Mouse (Mus musculus): ENCODE results near the gene Gm5741. TPM values are rescaled to one million over a fixed set of nuclear protein-coding genes. Genes with fewer than 3 reads are reported as not detected.
A peak's percentile ranks its signal among the peaks of the same experiment; 100 is the strongest.

Gm5741 gene
- total RNA-seq, 2 experiments from 2014 or later = not detected

GRCm38 (mm10) chr8:85034764-85035163 is 33.0 kb downstream of the Gm5741 start:
- ATAC-seq (replicated peaks; ENCODE audit: low FRiP score, poor library complexity, severe bottlenecking) = no peak

DNA sequence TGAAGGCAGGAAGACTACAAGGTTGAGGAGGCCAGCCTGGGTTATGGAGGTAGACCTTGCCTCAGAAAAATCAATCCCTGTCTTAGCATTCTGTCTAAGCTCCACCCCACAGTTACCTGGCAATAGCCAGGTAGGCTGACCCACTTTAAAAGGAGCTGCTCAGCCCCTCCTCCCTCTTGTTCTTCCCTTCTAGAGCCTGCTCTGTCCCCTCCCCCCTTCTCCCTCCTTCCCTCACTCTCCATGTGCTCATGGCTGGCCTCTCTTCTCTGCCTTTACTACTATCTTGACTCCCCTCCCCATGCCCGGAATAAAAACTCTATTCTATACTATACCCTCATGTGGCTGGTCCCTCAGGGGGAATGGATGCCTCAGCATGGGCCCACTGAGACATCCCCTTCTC is 33.9 kb downstream of the Gm5741 start:
- no peak for ATAC-seq (replicated peaks; ENCODE audit: low FRiP score, poor library complexity, severe bottlenecking)

GRCm38 (mm10) chr8:85032622-85033311 is 35.0 kb downstream of the Gm5741 start:
- no peak for ATAC-seq (replicated peaks; ENCODE audit: low FRiP score, poor library complexity, severe bottlenecking)

DNA sequence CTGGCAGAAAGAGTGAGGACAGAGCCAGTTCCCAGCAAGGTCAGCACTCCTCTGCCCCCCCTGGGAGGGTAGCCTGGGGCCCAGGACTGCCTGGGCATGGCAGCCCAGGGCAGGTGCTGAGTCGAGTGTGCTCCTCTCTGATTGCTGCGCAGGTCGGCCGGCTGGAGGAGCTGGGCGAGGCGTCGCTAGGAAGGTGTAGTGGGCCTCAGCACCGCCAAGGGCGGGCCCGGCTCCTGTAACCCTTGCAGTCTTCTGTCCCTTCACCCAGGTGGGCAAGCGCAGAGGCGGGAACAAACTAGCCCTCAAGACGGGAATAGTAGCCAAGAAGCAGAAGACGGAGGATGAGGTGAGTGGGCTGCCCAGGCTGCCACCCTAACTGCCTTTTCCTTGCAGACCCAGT is 38.5 kb downstream of the Gm5741 start:
- no peak for ATAC-seq (replicated peaks; ENCODE audit: low FRiP score, poor library complexity, severe bottlenecking)

DNA sequence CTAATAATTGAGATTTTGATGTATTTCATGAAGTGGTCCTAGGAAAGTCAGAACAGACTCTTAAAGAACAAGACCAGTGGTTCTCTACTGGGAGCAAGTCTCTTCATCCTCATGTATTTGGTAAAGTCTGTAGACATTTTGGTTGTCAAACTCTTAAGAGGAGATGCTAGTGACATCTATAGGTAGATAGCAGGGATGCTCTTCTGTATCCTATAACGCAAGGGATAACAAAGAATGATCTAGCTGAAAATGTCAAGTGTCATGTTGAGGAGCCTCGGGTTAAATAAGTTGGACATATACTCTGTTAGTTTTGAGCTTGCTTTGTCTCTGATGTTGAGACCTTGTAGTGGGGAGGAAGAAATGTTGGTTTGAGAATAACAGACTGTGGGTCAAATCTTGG is 39.9 kb downstream of the Gm5741 start:
- ATAC-seq (replicated peaks; ENCODE audit: low FRiP score, poor library complexity, severe bottlenecking) = no peak

- ATAC-seq (replicated peaks; ENCODE audit: low FRiP score, poor library complexity, severe bottlenecking) = no peak
Observed at GRCm38 (mm10) chr8:85027516-85027855, 40.3 kb downstream of the Gm5741 start.

DNA sequence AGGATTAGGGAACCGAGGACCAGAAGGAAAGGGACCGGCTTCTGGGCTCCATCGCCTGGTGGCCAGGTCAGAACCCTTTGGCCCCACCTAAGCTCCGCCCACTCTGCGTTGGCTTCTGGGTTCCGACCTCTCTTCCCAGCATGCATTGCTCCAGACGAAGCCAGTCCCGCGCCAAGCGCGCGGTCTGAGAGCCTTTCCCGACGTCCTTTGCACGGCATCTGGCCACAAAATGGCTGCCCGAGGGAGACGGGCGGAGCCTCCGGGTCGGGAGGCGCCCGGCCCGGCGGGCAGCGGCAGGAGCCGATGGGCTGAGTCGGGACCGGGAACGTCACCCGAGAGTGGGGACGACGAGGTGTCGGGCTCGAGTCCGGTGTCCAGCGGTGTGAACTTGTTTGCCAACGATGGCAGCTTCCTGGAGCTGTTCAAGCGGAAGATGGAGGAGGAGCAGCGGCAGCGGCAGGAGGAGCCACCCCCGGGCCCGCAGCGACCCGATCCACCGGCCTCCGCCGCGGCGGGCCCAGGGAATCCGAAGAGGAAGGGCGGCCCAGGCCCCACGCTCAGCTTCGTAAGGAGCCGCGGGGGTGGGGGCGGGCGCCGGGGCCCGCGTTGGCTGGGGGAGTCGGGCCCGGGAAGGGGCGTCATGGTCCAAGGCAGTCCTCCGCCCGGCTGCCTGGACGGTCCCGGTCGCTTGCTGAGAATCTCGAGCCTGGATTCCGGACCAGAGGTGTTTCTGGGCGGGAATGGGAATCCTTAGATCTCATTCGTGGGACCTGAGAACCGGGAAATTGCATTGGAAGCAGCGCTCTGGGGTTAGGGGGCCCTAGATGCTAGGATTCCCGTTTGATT is 40.9 kb downstream of the Gm5741 start, which contains the start of gene Trir:
Gene Trir (plus strand): TSS at position 154 of the 846 bp plus-strand sequence.
- ATAC-seq (replicated peaks; ENCODE audit: low FRiP score, poor library complexity, severe bottlenecking) = peak; percentile 78

DNA sequence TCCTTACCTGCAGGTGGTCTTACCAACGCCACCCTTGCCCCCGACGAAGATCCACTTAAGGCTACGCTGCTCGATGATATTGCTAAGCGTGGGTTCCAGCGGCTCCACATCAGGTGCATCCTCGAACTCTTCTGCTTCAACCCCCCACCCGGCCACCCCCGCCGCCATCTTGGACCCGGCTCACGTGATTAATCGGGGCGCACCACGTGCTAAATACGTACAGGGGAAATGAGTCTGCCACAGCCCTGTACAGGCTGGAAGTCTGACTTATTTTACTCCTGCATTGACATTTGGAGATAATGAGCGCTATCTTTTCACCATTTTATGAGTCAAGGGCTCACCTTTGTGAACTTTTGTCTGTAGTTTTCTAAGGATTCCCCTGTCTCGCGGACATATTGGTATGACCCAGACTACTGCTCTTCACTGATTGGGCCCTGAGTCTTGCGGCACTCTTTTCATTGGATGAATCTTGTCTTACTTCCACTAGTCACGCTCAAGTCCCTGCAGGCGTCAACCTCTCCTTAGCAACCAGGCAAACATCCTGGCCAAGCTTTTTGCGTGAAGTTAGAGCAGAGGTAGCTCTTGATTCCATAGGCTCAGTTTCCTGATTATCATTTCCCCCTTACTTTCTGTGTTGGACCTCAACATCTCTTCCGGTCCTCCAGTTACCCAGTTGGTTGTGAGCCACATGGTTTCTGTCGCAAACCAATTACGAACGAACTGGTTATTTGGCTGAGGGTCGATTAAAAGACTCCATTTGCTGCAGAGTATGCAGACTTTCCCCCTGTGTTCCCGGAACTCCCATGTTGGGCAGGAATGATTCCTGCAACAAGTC is 42.5 kb downstream of the Gm5741 start, which contains the start of gene Asna1:
Gene Asna1 (minus strand): TSS at position 184 of the 835 bp plus-strand sequence.
- peak; percentile 85 for ATAC-seq (replicated peaks; ENCODE audit: low FRiP score, poor library complexity, severe bottlenecking)

DNA sequence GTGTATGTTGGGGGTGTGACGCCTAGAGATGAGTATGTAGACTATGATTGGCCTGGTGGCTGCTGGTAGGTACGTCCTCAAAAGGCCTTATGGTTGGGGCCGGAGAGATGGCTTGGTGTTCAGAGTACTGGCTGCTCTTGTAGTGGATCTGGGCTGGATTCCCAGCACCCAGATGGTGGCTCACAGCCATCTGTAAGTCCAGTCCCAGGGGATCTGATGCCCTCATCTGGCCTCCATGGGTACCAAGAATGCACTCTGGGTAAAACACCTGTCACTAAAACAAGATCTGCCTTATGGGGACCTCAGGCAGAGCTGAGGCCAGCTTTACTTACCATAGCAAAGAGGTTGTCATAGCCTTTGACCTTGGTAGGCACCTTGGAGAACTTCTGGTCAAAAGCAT is 43.9 kb downstream of the Gm5741 start:
- no peak for ATAC-seq (replicated peaks; ENCODE audit: low FRiP score, poor library complexity, severe bottlenecking)

- ATAC-seq (replicated peaks; ENCODE audit: low FRiP score, poor library complexity, severe bottlenecking) = no peak
Observed at GRCm38 (mm10) chr8:85021514-85022055, 46.2 kb downstream of the Gm5741 start.

Other genes with a start within 250 kb of the Gm5741 start
- gene Dand5, start 245.2 kb downstream of the Gm5741 start, total RNA-seq (2015; ENCODE audit: low replicate concordance) = 2.5 and 3.8 TPM in 2 replicates
- gene Dand5, start 245.2 kb downstream of the Gm5741 start, total RNA-seq (2017; ENCODE audit: low replicate concordance) = 5.4 and 6.7 TPM in 2 replicates
- 6.7 and 7.6 TPM in 2 replicates for gene Gadd45gip1, start 236.5 kb downstream of the Gm5741 start, total RNA-seq (2015; ENCODE audit: low replicate concordance)
- 11.3 and 16.4 TPM in 2 replicates for gene Gadd45gip1, start 236.5 kb downstream of the Gm5741 start, total RNA-seq (2017; ENCODE audit: low replicate concordance)
- gene Rad23a, start 227.3 kb downstream of the Gm5741 start, total RNA-seq (2015; ENCODE audit: low replicate concordance) = 273 and 355 TPM in 2 replicates
- 296 and 306 TPM in 2 replicates for gene Rad23a, start 227.3 kb downstream of the Gm5741 start, total RNA-seq (2017; ENCODE audit: low replicate concordance)
- gene Calr, start 221.0 kb downstream of the Gm5741 start, total RNA-seq (2015; ENCODE audit: low replicate concordance) = 261 and 337 TPM in 2 replicates
- 660 and 677 TPM in 2 replicates for gene Calr, start 221.0 kb downstream of the Gm5741 start, total RNA-seq (2017; ENCODE audit: low replicate concordance)
- gene Farsa, start 211.0 kb downstream of the Gm5741 start, total RNA-seq (2015; ENCODE audit: low replicate concordance) = 11.2 and 19.7 TPM in 2 replicates
- gene Farsa, start 211.0 kb downstream of the Gm5741 start, total RNA-seq (2017; ENCODE audit: low replicate concordance) = 29.4 and 35.6 TPM in 2 replicates
- 65.2 and 133 TPM in 2 replicates for gene Syce2, start 195.9 kb downstream of the Gm5741 start, total RNA-seq (2015; ENCODE audit: low replicate concordance)
- 9.2 and 29.9 TPM in 2 replicates for gene Syce2, start 195.9 kb downstream of the Gm5741 start, total RNA-seq (2017; ENCODE audit: low replicate concordance)
- 16.9 and 36.9 TPM in 2 replicates for gene Gcdh, start 174.1 kb downstream of the Gm5741 start, total RNA-seq (2015; ENCODE audit: low replicate concordance)
- 22.8 and 26.2 TPM in 2 replicates for gene Gcdh, start 174.1 kb downstream of the Gm5741 start, total RNA-seq (2017; ENCODE audit: low replicate concordance)
- gene Klf1, start 166.1 kb downstream of the Gm5741 start, total RNA-seq (2015; ENCODE audit: low replicate concordance) = 262 and 325 TPM in 2 replicates
- 240 and 399 TPM in 2 replicates for gene Klf1, start 166.1 kb downstream of the Gm5741 start, total RNA-seq (2017; ENCODE audit: low replicate concordance)
- gene Dnase2a, start 159.4 kb downstream of the Gm5741 start, total RNA-seq (2015; ENCODE audit: low replicate concordance) = 32.7 and 33.2 TPM in 2 replicates
- gene Dnase2a, start 159.4 kb downstream of the Gm5741 start, total RNA-seq (2017; ENCODE audit: low replicate concordance) = 74.6 and 78.4 TPM in 2 replicates
- not detected in 2 replicates for gene Mast1, start 130.6 kb downstream of the Gm5741 start, total RNA-seq (2015; ENCODE audit: low replicate concordance)
- gene Mast1, start 130.6 kb downstream of the Gm5741 start, total RNA-seq (2017; ENCODE audit: low replicate concordance) = not detected in 2 replicates
- gene Rtbdn, start 121.0 kb downstream of the Gm5741 start, total RNA-seq (2015; ENCODE audit: low replicate concordance) = not detected in 2 replicates
- gene Rtbdn, start 121.0 kb downstream of the Gm5741 start, total RNA-seq (2017; ENCODE audit: low replicate concordance) = not detected in 2 replicates
- not detected in 2 replicates for gene Gm49661, start 98.5 kb downstream of the Gm5741 start, total RNA-seq (2015; ENCODE audit: low replicate concordance)
- gene Gm49661, start 98.5 kb downstream of the Gm5741 start, total RNA-seq (2017; ENCODE audit: low replicate concordance) = not detected in 2 replicates
- gene Prdx2, start 98.4 kb downstream of the Gm5741 start, total RNA-seq (2015; ENCODE audit: low replicate concordance) = 2,168 and 2,598 TPM in 2 replicates
- gene Prdx2, start 98.4 kb downstream of the Gm5741 start, total RNA-seq (2017; ENCODE audit: low replicate concordance) = 2,812 and 2,913 TPM in 2 replicates
- 82.6 and 141 TPM in 2 replicates for gene Rnaseh2a, start 98.2 kb downstream of the Gm5741 start, total RNA-seq (2015; ENCODE audit: low replicate concordance)
- gene Rnaseh2a, start 98.2 kb downstream of the Gm5741 start, total RNA-seq (2017; ENCODE audit: low replicate concordance) = 63.3 and 93.8 TPM in 2 replicates
- 8.0 and 12.3 TPM in 2 replicates for gene Junb, start 89.3 kb downstream of the Gm5741 start, total RNA-seq (2015; ENCODE audit: low replicate concordance)
- 10.4 and 15.1 TPM in 2 replicates for gene Junb, start 89.3 kb downstream of the Gm5741 start, total RNA-seq (2017; ENCODE audit: low replicate concordance)
- gene Hook2, start 77.4 kb downstream of the Gm5741 start, total RNA-seq (2015; ENCODE audit: low replicate concordance) = 0.42 and 0.72 TPM in 2 replicates
- 2.6 and 4.6 TPM in 2 replicates for gene Hook2, start 77.4 kb downstream of the Gm5741 start, total RNA-seq (2017; ENCODE audit: low replicate concordance)
- not detected in 2 replicates for gene Best2, start 53.5 kb downstream of the Gm5741 start, total RNA-seq (2015; ENCODE audit: low replicate concordance)
- gene Best2, start 53.5 kb downstream of the Gm5741 start, total RNA-seq (2017; ENCODE audit: low replicate concordance) = not detected in 2 replicates
- 42.8 and 69.2 TPM in 2 replicates for gene Asna1, start 42.7 kb downstream of the Gm5741 start, total RNA-seq (2015; ENCODE audit: low replicate concordance)
- gene Asna1, start 42.7 kb downstream of the Gm5741 start, total RNA-seq (2017; ENCODE audit: low replicate concordance) = 19.0 and 29.3 TPM in 2 replicates
- 143 and 183 TPM in 2 replicates for gene Trir, start 41.2 kb downstream of the Gm5741 start, total RNA-seq (2015; ENCODE audit: low replicate concordance)
- gene Trir, start 41.2 kb downstream of the Gm5741 start, total RNA-seq (2017; ENCODE audit: low replicate concordance) = 140 and 476 TPM in 2 replicates
- 24.9 and 35.6 TPM in 2 replicates for gene Tnpo2, start 31.1 kb downstream of the Gm5741 start, total RNA-seq (2015; ENCODE audit: low replicate concordance)
- gene Tnpo2, start 31.1 kb downstream of the Gm5741 start, total RNA-seq (2017; ENCODE audit: low replicate concordance) = 31.8 and 40.2 TPM in 2 replicates
- 4.3 and 10.5 TPM in 2 replicates for gene Fbxw9, start 7.9 kb downstream of the Gm5741 start, total RNA-seq (2015; ENCODE audit: low replicate concordance)
- 1.4 and 2.8 TPM in 2 replicates for gene Fbxw9, start 7.9 kb downstream of the Gm5741 start, total RNA-seq (2017; ENCODE audit: low replicate concordance)
- 13.4 and 15.9 TPM in 2 replicates for gene Dhps, start 3.8 kb upstream of the Gm5741 start, total RNA-seq (2015; ENCODE audit: low replicate concordance)
- 3.5 and 4.7 TPM in 2 replicates for gene Dhps, start 3.8 kb upstream of the Gm5741 start, total RNA-seq (2017; ENCODE audit: low replicate concordance)
- gene Wdr83os, start 12.8 kb upstream of the Gm5741 start, total RNA-seq (2015; ENCODE audit: low replicate concordance) = 37.7 and 66.3 TPM in 2 replicates
- 7.3 and 23.1 TPM in 2 replicates for gene Wdr83os, start 12.8 kb upstream of the Gm5741 start, total RNA-seq (2017; ENCODE audit: low replicate concordance)
- gene Wdr83, start 13.3 kb upstream of the Gm5741 start, total RNA-seq (2015; ENCODE audit: low replicate concordance) = 30.6 and 35.6 TPM in 2 replicates
- 15.8 and 17.6 TPM in 2 replicates for gene Wdr83, start 13.3 kb upstream of the Gm5741 start, total RNA-seq (2017; ENCODE audit: low replicate concordance)
- gene Man2b1, start 15.3 kb upstream of the Gm5741 start, total RNA-seq (2015; ENCODE audit: low replicate concordance) = 19.8 and 34.4 TPM in 2 replicates
- gene Man2b1, start 15.3 kb upstream of the Gm5741 start, total RNA-seq (2017; ENCODE audit: low replicate concordance) = 7.0 and 13.2 TPM in 2 replicates
- not detected in 2 replicates for gene Zfp791, start 55.1 kb upstream of the Gm5741 start, total RNA-seq (2015; ENCODE audit: low replicate concordance)
- not detected in 2 replicates for gene Zfp791, start 55.1 kb upstream of the Gm5741 start, total RNA-seq (2017; ENCODE audit: low replicate concordance)
- not detected in 2 replicates for gene Cks1brt, start 83.9 kb upstream of the Gm5741 start, total RNA-seq (2015; ENCODE audit: low replicate concordance)
- not detected in 2 replicates for gene Cks1brt, start 83.9 kb upstream of the Gm5741 start, total RNA-seq (2017; ENCODE audit: low replicate concordance)
- not detected in 2 replicates for gene Olfr371, start 158.0 kb upstream of the Gm5741 start, total RNA-seq (2015; ENCODE audit: low replicate concordance)
- gene Olfr371, start 158.0 kb upstream of the Gm5741 start, total RNA-seq (2017; ENCODE audit: low replicate concordance) = not detected in 2 replicates
- gene Orc6, start 231.7 kb upstream of the Gm5741 start, total RNA-seq (2015; ENCODE audit: low replicate concordance) = 132 and 186 TPM in 2 replicates
- 128 and 184 TPM in 2 replicates for gene Orc6, start 231.7 kb upstream of the Gm5741 start, total RNA-seq (2017; ENCODE audit: low replicate concordance)
- gene Vps35, start 231.8 kb upstream of the Gm5741 start, total RNA-seq (2015; ENCODE audit: low replicate concordance) = 89.0 and 125 TPM in 2 replicates
- gene Vps35, start 231.8 kb upstream of the Gm5741 start, total RNA-seq (2017; ENCODE audit: low replicate concordance) = 85.3 and 118 TPM in 2 replicates

All from erythroid progenitor cell, adult 5-6 weeks (primary cell).